ENCODE assay signal across 15 mouse cellular contexts in genomic region chr15:79393101-79393500, GRCm38 (mm10). TPM values are rescaled to one million over a fixed set of nuclear protein-coding genes. Genes with fewer than 3 reads are reported as not detected.
DNase-seq lines count a peak whose midpoint lies in the region; ATAC-seq lines count a peak whose summit lies in the region.
"Had no signal": no experiment of that assay in that cellular context is flagged by ENCODE, and none has a peak within 500 bp of the region (broad histone marks: within the 10 kb centered on the region; RNA-seq: fewer than 3 reads in every experiment).

No protein-coding gene starts in this region.

- 79% methylated on average over 6 of the region's 6 CpGs for WGBS in heart, embryonic 12.5 days
- WGBS in liver, embryonic 11.5 days = 82% methylated on average over 6 of the region's 6 CpGs
- 76% methylated on average over 6 of the region's 6 CpGs for WGBS in embryonic facial prominence, embryonic 10.5 days
- 76% methylated on average over 6 of the region's 6 CpGs for WGBS in liver, embryonic 13.5 days (ENCODE audit: insufficient replicate concordance)

- no peak overlapping the region for H3K4me3 ChIP-seq in heart, embryonic 12.5 days
- H3K4me3 ChIP-seq in liver, embryonic 11.5 days (ENCODE audit: low read depth, low read length) = no peak overlapping the region
- no peak overlapping the region for H3K4me3 ChIP-seq in embryonic facial prominence, embryonic 10.5 days
- no peak overlapping the region for H3K4me3 ChIP-seq in liver, embryonic 13.5 days (replicated peaks)
- H3K4me3 ChIP-seq: erythroblast, embryonic 14.5 days had no signal

- no peak for DNase-seq in heart, adult 8-10 months (ENCODE audit: low spot score)
- no peak for DNase-seq in liver, embryonic 11.5 days (ENCODE audit: low spot score)
- no peak for DNase-seq in liver
- DNase-seq in embryonic facial prominence, embryonic 10.5 days (ENCODE audit: low spot score) = no peak
- DNase-seq in liver, embryonic 13.5 days = no peak
- DNase-seq in thymus, postnatal 36 days = no peak
- no peak for DNase-seq in urinary bladder, postnatal 10 days (ENCODE audit: low spot score)
- DNase-seq: adrenal gland, postnatal 25 days; cerebellum, postnatal 10 days; gastrocnemius, postnatal 25 days; layer of hippocampus, adult 9-11 months; lung, postnatal 36 days had no signal

- no peak overlapping the region for H3K4me2 ChIP-seq in heart, embryonic 12.5 days
- no peak overlapping the region for H3K4me2 ChIP-seq in liver, embryonic 11.5 days
- H3K4me2 ChIP-seq in liver, embryonic 13.5 days = no peak overlapping the region

- no peaks in the 10 kb centered on the region for H3K27me3 ChIP-seq in heart, embryonic 12.5 days (replicated peaks)
- H3K27me3 ChIP-seq in liver, embryonic 11.5 days (replicated peaks; ENCODE audit: control insufficient read depth, insufficient read depth, low read length) = no peaks in the 10 kb centered on the region
- H3K27me3 ChIP-seq in embryonic facial prominence, embryonic 10.5 days (replicated peaks; ENCODE audit: low read depth, poor library complexity, severe bottlenecking) = 0 out of 2 replicates have a peak, but pooled peaks cover 4% of the 10 kb centered on the region
- no peaks in the 10 kb centered on the region for H3K27me3 ChIP-seq in liver, embryonic 13.5 days

- peaks cover 94% of the 10 kb centered on the region for H3K4me1 ChIP-seq in heart, embryonic 12.5 days (replicated peaks)
- peaks cover 45% of the 10 kb centered on the region for H3K4me1 ChIP-seq in liver, embryonic 11.5 days (replicated peaks; ENCODE audit: control insufficient read depth, insufficient read depth, low read length)
- peaks cover 55% of the 10 kb centered on the region for H3K4me1 ChIP-seq in embryonic facial prominence, embryonic 10.5 days
- peaks cover 90% of the 10 kb centered on the region for H3K4me1 ChIP-seq in liver, embryonic 13.5 days (replicated peaks)

- H3K27ac ChIP-seq in heart, embryonic 12.5 days (ENCODE audit: poor library complexity, severe bottlenecking) = peak overlapping the region; percentile 95
- H3K27ac ChIP-seq in liver, embryonic 11.5 days (ENCODE audit: low read depth, low read length) = 0 out of 2 replicates have a peak overlapping the region, but pooled peaks have one; percentile 13
- H3K27ac ChIP-seq in embryonic facial prominence, embryonic 10.5 days (replicated peaks) = 0 out of 2 replicates have a peak overlapping the region, but pooled peaks have one; percentile 21
- peak overlapping the region; percentile 72 for H3K27ac ChIP-seq in liver, embryonic 13.5 days

- no peaks in the 10 kb centered on the region for H3K9me3 ChIP-seq in heart, embryonic 12.5 days (replicated peaks)
- no peaks in the 10 kb centered on the region for H3K9me3 ChIP-seq in liver, embryonic 11.5 days (ENCODE audit: control insufficient read depth, low read length)
- H3K9me3 ChIP-seq in embryonic facial prominence, embryonic 10.5 days = no peaks in the 10 kb centered on the region
- no peaks in the 10 kb centered on the region for H3K9me3 ChIP-seq in liver, embryonic 13.5 days (replicated peaks)

- no peak overlapping the region for H3K9ac ChIP-seq in heart, embryonic 12.5 days
- H3K9ac ChIP-seq in liver, embryonic 11.5 days (ENCODE audit: low read depth, low read length) = no peak overlapping the region
- no peak overlapping the region for H3K9ac ChIP-seq in liver, embryonic 13.5 days

- H3K36me3 ChIP-seq in heart, embryonic 12.5 days = peaks cover 7% of the 10 kb centered on the region
- no peaks in the 10 kb centered on the region for H3K36me3 ChIP-seq in liver, embryonic 11.5 days (ENCODE audit: control insufficient read depth, insufficient read depth, low read length)
- peaks cover 29% of the 10 kb centered on the region for H3K36me3 ChIP-seq in embryonic facial prominence, embryonic 10.5 days (replicated peaks)
- H3K36me3 ChIP-seq in liver, embryonic 13.5 days = no peaks in the 10 kb centered on the region

- no peak for ATAC-seq in heart, embryonic 12.5 days (ENCODE audit: insufficient number of reproducible peaks, low FRiP score)
- no peak for ATAC-seq in liver, embryonic 11.5 days (replicated peaks; ENCODE audit: low FRiP score)
- ATAC-seq in liver, embryonic 13.5 days (ENCODE audit: low read depth) = no peak
- ATAC-seq: midbrain, embryonic 16.5 days had no signal

RNA-seq across cellular contexts. Expression of gene Tmem184b, which starts 10.3 kb away (rescaled TPM):
- 77.2 and 82.3 TPM in 2 replicates for polyA plus RNA-seq in heart, embryonic 12.5 days (2016; fragmentation: Nextera tagmentation; extraction: Ambion mirVana)
- total RNA-seq in heart, adult 8-10 months (2022) = 10 to 100 TPM; 34.6 to 46.1 (median 39.0) TPM
- polyA plus RNA-seq in liver, embryonic 11.5 days (2014; fragmentation: Nextera tagmentation; extraction: Ambion mirVana) = 36.4 and 38.8 TPM in 2 replicates
- polyA plus RNA-seq in embryonic facial prominence, embryonic 10.5 days (2016; fragmentation: Nextera tagmentation; extraction: Ambion mirVana) = 57.7 and 58.9 TPM in 2 replicates
- polyA plus RNA-seq in liver, embryonic 13.5 days (2015; fragmentation: Nextera tagmentation; extraction: Ambion mirVana) = 8.7 and 12.1 TPM in 2 replicates

RNA-seq across cellular contexts. Expression of gene Maff, which starts 46.7 kb away (rescaled TPM):
- 1.9 and 2.6 TPM in 2 replicates for polyA plus RNA-seq in heart, embryonic 12.5 days (2016; fragmentation: Nextera tagmentation; extraction: Ambion mirVana)
- 10 to 100 TPM in 2 of 4 experiments, 1 to 10 TPM in 2; 5.7 to 11.1 (median 9.9) TPM for total RNA-seq in heart, adult 8-10 months (2022)
- polyA plus RNA-seq in liver, embryonic 11.5 days (2014; fragmentation: Nextera tagmentation; extraction: Ambion mirVana) = 3.1 and 3.5 TPM in 2 replicates
- polyA plus RNA-seq in embryonic facial prominence, embryonic 10.5 days (2016; fragmentation: Nextera tagmentation; extraction: Ambion mirVana) = 1.2 and 1.8 TPM in 2 replicates
- polyA plus RNA-seq in liver, embryonic 13.5 days (2015; fragmentation: Nextera tagmentation; extraction: Ambion mirVana) = 0.95 and 1.1 TPM in 2 replicates

Comparison
In these comparisons a context has a peak if more than half of its experiments do, and no peak if none do; other contexts are left out.
1. H3K27ac ChIP-seq: peak in every context shown above with its lines; median percentile 95 in heart, embryonic 12.5 days; 72 in liver, embryonic 13.5 days; 21 in embryonic facial prominence, embryonic 10.5 days; 13 in liver, embryonic 11.5 days.